Mouse (Mus musculus) gastrocnemius, postnatal 25 days (tissue): Measurements from ENCODE around the gene Ces1a. TPM values are rescaled to one million over a fixed set of nuclear protein-coding genes. Genes with fewer than 3 reads are reported as not detected.

ENCODE experiments used
- DNase-seq: peaks from one replicate; pipeline ENCODE4 v3.0.0; 2022
- total RNA-seq, 2 experiments: library from RNA; stranded (reverse); gene quantifications; 1 replicate in 1 of 2; 2 replicates in 1 of 2; pipeline ENCODE4 v1.2.3; 2021

Gene Ces1a
- total RNA-seq, 2 experiments from 2014 or later = not detected

GRCm38 (mm10) chr8:92984376-92984775 lies 63.6 kb downstream of the Ces1a start:
- peak; percentile 44 for DNase-seq

- no peak for DNase-seq
Observed at GRCm38 (mm10) chr8:92982491-92982890, 65.5 kb downstream of the Ces1a start.

- DNase-seq = peak; percentile 10
Observed at GRCm38 (mm10) chr8:92976656-92977055, 71.3 kb downstream of the Ces1a start.

GRCm38 (mm10) chr8:92972949-92973348 lies 75.0 kb downstream of the Ces1a start:
- DNase-seq = peak; percentile 55

Other genes starting within 250 kb of the Ces1a start
- gene Mmp2, start 220.9 kb downstream of the Ces1a start, total RNA-seq = 10 to 100 TPM; 58.4 to 66.3 TPM
- gene Lpcat2, start 192.9 kb downstream of the Ces1a start, total RNA-seq = under 1 TPM; 0.28 to 0.78 TPM
- gene Capns2, start 146.8 kb downstream of the Ces1a start, total RNA-seq = not detected
- gene Slc6a2, start 88.1 kb downstream of the Ces1a start, total RNA-seq = under 1 TPM; 0.11 to 0.26 TPM
- gene Ces1b, start 31.8 kb upstream of the Ces1a start, total RNA-seq = not detected
- not detected for gene Ces1c, start 83.1 kb upstream of the Ces1a start, total RNA-seq
- gene Ces1d, start 149.6 kb upstream of the Ces1a start, total RNA-seq = 10 to 100 TPM; 41.4 to 59.9 TPM
- under 1 TPM; 0.54 to 0.69 TPM for gene Ces1e, start 181.4 kb upstream of the Ces1a start, total RNA-seq
- gene Ces1f, start 231.6 kb upstream of the Ces1a start, total RNA-seq = 1 to 10 TPM in 1 of 2 experiments, not detected in 1; 1.6 TPM